Mouse (Mus musculus) embryonic facial prominence, embryonic 10.5 days (tissue): Measurements from ENCODE around the gene 4921536K21Rik. TPM values are rescaled to one million over a fixed set of nuclear protein-coding genes. Genes with fewer than 3 reads are reported as not detected.

ENCODE experiments used
- DNase-seq: peaks from one replicate; pipeline ENCODE4 v3.0.0-alpha.2; 2017; ENCODE audit warnings: low spot score
- H3K27ac ChIP-seq: fragments of 300-500 bp; sonication (generic); replicated peaks from 2 replicates; pipeline ENCODE4 v1.5.1; 2016; ENCODE audit warnings: mild to moderate bottlenecking
- H3K27me3 ChIP-seq: fragments of 300-500 bp; sonication (generic); replicated peaks from 2 replicates; pipeline ENCODE4 v1.6.1; 2016; ENCODE audit warnings: low read depth, mild to moderate bottlenecking; ENCODE audit not compliant: poor library complexity, severe bottlenecking
- H3K36me3 ChIP-seq: fragments of 300-500 bp; sonication (generic); replicated peaks from 2 replicates; pipeline ENCODE4 v1.6.1; 2016; ENCODE audit warnings: mild to moderate bottlenecking, moderate library complexity
- H3K4me1 ChIP-seq: fragments of 300-500 bp; sonication (generic); 2 replicates; pipeline ENCODE4 v1.6.1; 2016
- H3K4me3 ChIP-seq: fragments of 300-500 bp; sonication (generic); 2 replicates; pipeline ENCODE4 v1.5.1; 2016; ENCODE audit warnings: mild to moderate bottlenecking, moderate library complexity
- H3K9me3 ChIP-seq: fragments of 300-500 bp; sonication (generic); 2 replicates; pipeline ENCODE4 v1.6.1; 2016; ENCODE audit warnings: mild to moderate bottlenecking
- WGBS: fragments of 180-500 bp; shearing (Covaris S2); methylation state at CpG from one replicate; pipeline ENCODE4 v1.1.7; 2016; 5-methylcytosine and 5-hydroxymethylcytosine counted together
- polyA plus RNA-seq: library from polyadenylated mRNA; unstranded; fragments of >200 nt; fragmentation: Nextera tagmentation; extraction: Ambion mirVana; gene quantifications from 2 replicates; pipeline ENCODE4 v1.2.1, GENCODE M21; 2016

The 4921536K21Rik gene
- polyA plus RNA-seq: 0.61 and 0.97 TPM in 2 replicates

GRCm38 (mm10) chr11:3894406-3895281 is at the start of gene 4921536K21Rik, which contains the start of gene Dusp18:
TSS of gene 4921536K21Rik (minus strand) at chr11:3895098.
TSS of gene Dusp18 (plus strand) at chr11:3895240.
- Histone ChIP-seq H3K4me1 (peaks cover 13% of the 10 kb centered on the region), H3K9me3 (no peaks in the 10 kb centered on the region), H3K36me3 (peaks cover 31% of the 10 kb centered on the region), H3K27ac (peak within 1 kb of the TSS; percentile 92), H3K27me3 (no peaks in the 10 kb centered on the region), H3K4me3 (peak within 1 kb of the TSS; percentile 67)
- DNase-seq: peak; percentile 97
- 2% methylated on average over 46 of the region's 46 CpGs for WGBS

GRCm38 (mm10) chr11:3941371-3941770 is 46.5 kb upstream of the 4921536K21Rik start:
- WGBS: 88% methylated on average over 7 of the region's 7 CpGs
- no peak for DNase-seq

GRCm38 (mm10) chr11:3937321-3937874 is 42.5 kb upstream of the 4921536K21Rik start:
- H3K4me3 ChIP-seq: no peak overlapping the region
- peaks cover 4% of the 10 kb centered on the region for H3K4me1 ChIP-seq
- H3K27me3 ChIP-seq: no peaks in the 10 kb centered on the region
- H3K27ac ChIP-seq: no peak overlapping the region
- WGBS: 80% methylated on average over 13 of the region's 13 CpGs
- no peaks in the 10 kb centered on the region for H3K36me3 ChIP-seq
- no peak for DNase-seq
- no peaks in the 10 kb centered on the region for H3K9me3 ChIP-seq

More at GRCm38 (mm10) chr11:3941371-3941770, 46.5 kb upstream of the 4921536K21Rik start:
- H3K4me3 ChIP-seq: no peak overlapping the region
- no peaks in the 10 kb centered on the region for H3K9me3 ChIP-seq
- no peak overlapping the region for H3K27ac ChIP-seq
- peaks cover 10% of the 10 kb centered on the region for H3K27me3 ChIP-seq
- H3K36me3 ChIP-seq: no peaks in the 10 kb centered on the region
- no peaks in the 10 kb centered on the region for H3K4me1 ChIP-seq

- Histone ChIP-seq H3K27me3 (no peaks in the 10 kb centered on the region), H3K4me1 (peaks cover 13% of the 10 kb centered on the region), H3K4me3 (no peak overlapping the region), H3K36me3 (no peaks in the 10 kb centered on the region), H3K27ac (no peak overlapping the region), H3K9me3 (no peaks in the 10 kb centered on the region)
- 89% methylated on average over 3 of the region's 3 CpGs for WGBS
- no peak for DNase-seq
Measured at GRCm38 (mm10) chr11:3936318-3936717, 41.4 kb upstream of the 4921536K21Rik start.

- H3K27me3 ChIP-seq: no peaks in the 10 kb centered on the region
- no peak overlapping the region for H3K4me3 ChIP-seq
- 64% methylated on average over 4 of the region's 4 CpGs for WGBS
- H3K27ac ChIP-seq: no peak overlapping the region
- peaks cover 21% of the 10 kb centered on the region for H3K4me1 ChIP-seq
- no peaks in the 10 kb centered on the region for H3K9me3 ChIP-seq
- no peaks in the 10 kb centered on the region for H3K36me3 ChIP-seq
- no peak for DNase-seq
Measured at GRCm38 (mm10) chr11:3935135-3935534, 40.2 kb upstream of the 4921536K21Rik start.

GRCm38 (mm10) chr11:3933756-3934285 is 38.9 kb upstream of the 4921536K21Rik start:
- 85% methylated on average over 9 of the region's 9 CpGs for WGBS
- Histone ChIP-seq H3K27ac (no peak overlapping the region), H3K36me3 (no peaks in the 10 kb centered on the region), H3K4me3 (no peak overlapping the region), H3K4me1 (peaks cover 21% of the 10 kb centered on the region), H3K27me3 (no peaks in the 10 kb centered on the region), H3K9me3 (no peaks in the 10 kb centered on the region)
- DNase-seq: no peak

- Histone ChIP-seq H3K27me3 (no peaks in the 10 kb centered on the region), H3K4me3 (peak within 1 kb of the TSS; percentile 73), H3K4me1 (peaks cover 21% of the 10 kb centered on the region), H3K9me3 (no peaks in the 10 kb centered on the region), H3K36me3 (peaks cover 8% of the 10 kb centered on the region; the same call in 1 of the 2 replicates), H3K27ac (peak within 1 kb of the TSS; percentile 84)
- WGBS: under 1% methylated on average over 23 of the region's 26 CpGs
- DNase-seq: peak; percentile 86
Measured at GRCm38 (mm10) chr11:3931511-3932211, 36.8 kb upstream of the 4921536K21Rik start, which contains the start of gene Tcn2. TSS of gene Tcn2 (minus strand) at chr11:3932159.

- Histone ChIP-seq H3K4me3 (peak overlapping the region; percentile 73), H3K36me3 (peaks cover 12% of the 10 kb centered on the region; the same call in 1 of the 2 replicates)
- WGBS: 28% methylated on average over 6 of the region's 6 CpGs
Measured at GRCm38 (mm10) chr11:3930931-3931330, 36.0 kb upstream of the 4921536K21Rik start.

GRCm38 (mm10) chr11:3930019-3930418 is 35.1 kb upstream of the 4921536K21Rik start:
- 81% methylated on average over 4 of the region's 4 CpGs for WGBS
- H3K9me3 ChIP-seq: no peaks in the 10 kb centered on the region
- peaks cover 20% of the 10 kb centered on the region; the same call in 1 of the 2 replicates for H3K36me3 ChIP-seq
- no peaks in the 10 kb centered on the region for H3K27me3 ChIP-seq
- peaks cover 21% of the 10 kb centered on the region for H3K4me1 ChIP-seq
- no peak overlapping the region for H3K27ac ChIP-seq
- no peak overlapping the region for H3K4me3 ChIP-seq
- no peak for DNase-seq

More at GRCm38 (mm10) chr11:3930931-3931330, 36.0 kb upstream of the 4921536K21Rik start:
- H3K27me3 ChIP-seq: no peaks in the 10 kb centered on the region
- H3K27ac ChIP-seq: peak overlapping the region; percentile 84
- no peaks in the 10 kb centered on the region for H3K9me3 ChIP-seq
- H3K4me1 ChIP-seq: peaks cover 21% of the 10 kb centered on the region
- DNase-seq: no peak

GRCm38 (mm10) chr11:3925916-3926315 is 31.0 kb upstream of the 4921536K21Rik start:
- Histone ChIP-seq H3K27me3 (no peaks in the 10 kb centered on the region), H3K4me1 (peaks cover 4% of the 10 kb centered on the region; the same call in 1 of the 2 replicates), H3K4me3 (no peak overlapping the region), H3K27ac (no peak overlapping the region), H3K36me3 (peaks cover 45% of the 10 kb centered on the region), H3K9me3 (no peaks in the 10 kb centered on the region)
- DNase-seq: no peak
- WGBS: 92% methylated on average over 10 of the region's 10 CpGs

GRCm38 (mm10) chr11:3922731-3923130 is 27.8 kb upstream of the 4921536K21Rik start:
- Histone ChIP-seq H3K9me3 (no peaks in the 10 kb centered on the region), H3K4me1 (no peaks in the 10 kb centered on the region), H3K4me3 (no peak overlapping the region), H3K36me3 (peaks cover 45% of the 10 kb centered on the region), H3K27me3 (no peaks in the 10 kb centered on the region), H3K27ac (no peak overlapping the region)
- 92% methylated on average over 6 of the region's 6 CpGs for whole genome bisulfite sequencing
- DNase-seq: no peak

- Histone ChIP-seq H3K9me3 (no peaks in the 10 kb centered on the region), H3K27me3 (no peaks in the 10 kb centered on the region), H3K36me3 (peaks cover 43% of the 10 kb centered on the region), H3K4me3 (no peak overlapping the region), H3K4me1 (no peaks in the 10 kb centered on the region), H3K27ac (no peak overlapping the region)
- WGBS: 94% methylated on average over 9 of the region's 9 CpGs
- no peak for DNase-seq
Measured at GRCm38 (mm10) chr11:3922115-3922514, 27.2 kb upstream of the 4921536K21Rik start.
